Mouse (Mus musculus) myocyte (in vitro differentiated cells): ENCODE measurements around the gene Plppr2.
A peak's percentile ranks its signal among the peaks of the same experiment; 100 is the strongest.

Experiments used
- POLR2A ChIP-seq: IDR thresholded peaks from one replicate; pipeline ENCODE4 v1.6.1; 2011; ENCODE audit warnings: low read depth, mild to moderate bottlenecking, control low read depth, moderate library complexity; ENCODE audit not compliant: insufficient read length
- TCF12 ChIP-seq: IDR thresholded peaks from one replicate; pipeline ENCODE4 v1.6.1; 2011; ENCODE audit warnings: mild to moderate bottlenecking, control low read depth; ENCODE audit not compliant: poor library complexity, insufficient read depth, severe bottlenecking

DNA sequence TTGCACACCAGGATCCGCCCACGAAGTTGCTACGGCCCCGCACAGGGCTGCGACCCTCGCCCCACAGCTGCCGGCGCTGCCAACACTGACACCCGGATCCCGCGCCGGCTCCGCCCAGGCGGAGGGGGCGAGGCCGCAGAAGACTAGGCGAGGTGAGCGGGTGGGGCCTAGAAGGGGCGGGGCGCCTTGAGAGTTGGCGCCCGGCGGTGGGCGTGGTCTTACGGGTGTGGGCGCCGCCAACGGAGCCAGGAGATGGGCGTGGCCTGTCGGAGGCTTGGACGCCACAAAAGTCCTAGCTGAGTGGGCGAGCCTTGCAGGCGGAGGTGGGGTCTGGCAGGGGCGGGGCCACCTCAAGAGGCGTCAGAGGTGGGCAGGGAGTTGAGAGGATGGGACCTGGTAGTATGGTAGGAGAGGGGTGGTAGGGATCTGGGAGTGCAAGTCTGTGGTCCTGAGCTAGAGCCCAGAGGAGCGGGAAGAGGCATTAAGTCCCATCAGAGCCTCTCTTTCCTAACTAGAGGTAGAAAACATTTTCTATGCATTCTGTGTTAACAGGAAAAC is 18.7 kb upstream of the Plppr2 start, which contains the start of gene Rab3d:
- TF ChIP-seq TCF12 (no peak), POLR2A (peak; percentile 70)
